Mouse (Mus musculus) liver, adult 2 months (tissue): ENCODE results near the gene Tmigd1.

ENCODE experiments used
- CTCF ChIP-seq: fragments of 200-500 bp; IDR thresholded peaks from 2 replicates; pipeline ENCODE4 v1.5.1; 2011; ENCODE audit warnings: low read depth, low read length, control low read depth
- POLR2A ChIP-seq: fragments of 200-500 bp; IDR thresholded peaks from 2 replicates; pipeline ENCODE4 v1.6.1; 2011; ENCODE audit warnings: low read length, control low read depth; ENCODE audit not compliant: insufficient read depth; ENCODE audit errors: extremely low read depth

DNA sequence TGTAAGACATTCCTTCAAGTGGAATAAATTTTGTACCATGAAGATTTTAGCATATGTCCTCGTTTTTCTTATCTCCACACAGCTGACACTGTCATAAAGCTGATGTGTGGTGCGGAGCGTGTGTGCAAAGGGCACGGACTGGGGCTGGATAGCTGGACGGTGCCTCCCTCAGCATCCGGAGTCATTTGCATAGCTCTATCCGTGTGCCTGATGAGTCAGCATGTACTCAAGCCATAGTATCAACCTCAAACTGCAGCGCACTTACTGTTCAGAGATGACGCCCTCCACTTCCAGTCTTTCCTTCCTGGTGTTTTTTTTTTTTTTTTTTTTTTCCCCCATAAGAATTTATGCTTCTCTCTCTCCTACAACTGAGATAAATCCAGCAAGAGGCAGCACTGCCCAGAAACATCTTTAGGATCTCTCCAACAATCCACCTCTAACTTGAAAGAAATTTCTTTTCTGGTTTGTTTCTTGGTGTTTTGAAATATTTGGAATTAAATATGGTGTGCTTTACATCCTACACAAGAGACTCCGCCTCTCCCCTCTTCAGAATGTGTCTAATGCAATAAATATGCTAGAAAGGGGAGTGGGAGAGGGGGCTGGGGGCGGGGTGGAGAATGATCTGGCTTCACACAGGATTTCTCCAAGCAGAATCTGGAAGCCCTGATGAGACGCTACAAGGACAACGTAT is 14.7 kb downstream of the Tmigd1 start:
- no peak for TF ChIP-seq POLR2A
- TF ChIP-seq CTCF: no peak
